Comparison of ENCODE assay signal across 15 mouse cellular contexts in the genomic region with DNA sequence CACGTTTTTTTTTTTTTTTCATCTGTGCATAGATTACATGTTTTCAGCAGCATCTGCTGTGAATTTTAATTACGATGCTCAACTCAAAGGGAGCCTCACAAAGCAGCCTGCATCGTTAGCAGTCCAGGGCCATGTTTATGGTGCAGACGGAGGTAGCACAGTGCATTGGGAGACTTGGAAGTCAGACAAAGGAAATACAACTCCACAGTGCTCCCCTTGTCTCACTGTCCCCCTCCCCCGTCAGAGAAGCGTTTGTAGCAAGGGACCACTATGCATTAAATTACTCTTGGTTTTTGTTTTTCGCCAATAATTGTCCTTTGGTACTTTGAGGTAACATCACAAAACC.
A peak's percentile ranks its signal among the peaks of the same experiment; 100 is the strongest.
DNase-seq lines count a peak whose midpoint lies in the region; ATAC-seq and TF ChIP-seq lines count a peak whose summit lies in the region.
"Had no signal": no experiment of that assay in that cellular context is flagged by ENCODE, and none has a peak within 500 bp of the region (broad histone marks: within the 10 kb centered on the region; RNA-seq: fewer than 3 reads in every experiment).

No protein-coding gene starts in this region.

- H3K4me2 ChIP-seq in embryonic facial prominence, embryonic 11.5 days (ENCODE audit: low read depth, low read length), result no peak overlapping the region
- H3K4me2 ChIP-seq in hindbrain, embryonic 14.5 days (replicated peaks), result no peak overlapping the region
- no peak overlapping the region for H3K4me2 ChIP-seq in neural tube, embryonic 15.5 days
- H3K4me2 ChIP-seq: heart, embryonic 12.5 days; kidney, embryonic 15.5 days; limb, embryonic 15.5 days had no signal

- H3K27ac ChIP-seq in embryonic facial prominence, embryonic 11.5 days (replicated peaks; ENCODE audit: low read depth, low read length), result no peak overlapping the region
- no peak overlapping the region; the same call in 1 of the 2 replicates for H3K27ac ChIP-seq in embryonic facial prominence, embryonic 10.5 days (replicated peaks)
- H3K27ac ChIP-seq in hindbrain, embryonic 14.5 days, result peak overlapping the region; percentile 68
- peak overlapping the region; percentile 64; the same call in 1 of the 2 replicates for H3K27ac ChIP-seq in neural tube, embryonic 15.5 days (replicated peaks)
- H3K27ac ChIP-seq: kidney, embryonic 15.5 days; limb, embryonic 15.5 days had no signal

- H3K9me3 ChIP-seq in embryonic facial prominence, embryonic 11.5 days (replicated peaks; ENCODE audit: control insufficient read depth, low read length), result no peaks in the 10 kb centered on the region
- no peaks in the 10 kb centered on the region for H3K9me3 ChIP-seq in embryonic facial prominence, embryonic 10.5 days
- no peaks in the 10 kb centered on the region for H3K9me3 ChIP-seq in hindbrain, embryonic 14.5 days (ENCODE audit: control insufficient read depth, low read length)
- H3K9me3 ChIP-seq in neural tube, embryonic 15.5 days (replicated peaks), result no peaks in the 10 kb centered on the region
- H3K9me3 ChIP-seq: heart, embryonic 12.5 days; kidney, embryonic 15.5 days; limb, embryonic 15.5 days had no signal

- H3K9ac ChIP-seq in embryonic facial prominence, embryonic 11.5 days (replicated peaks; ENCODE audit: low read length), result no peak overlapping the region
- H3K9ac ChIP-seq in hindbrain, embryonic 14.5 days, result no peak overlapping the region
- no peak overlapping the region for H3K9ac ChIP-seq in neural tube, embryonic 15.5 days (replicated peaks)
- H3K9ac ChIP-seq: heart, embryonic 12.5 days; kidney, embryonic 15.5 days; limb, embryonic 15.5 days; liver, postnatal 0 days had no signal

- no peak for TF ChIP-seq CTCF in lung, adult 2 months (IDR thresholded peaks at IDR 0.05; ENCODE audit: insufficient read depth, low read length)

- DNase-seq in embryonic facial prominence, embryonic 11.5 days (ENCODE audit: low spot score), result peak; percentile 8
- no peak for DNase-seq in embryonic facial prominence, embryonic 10.5 days (ENCODE audit: low spot score)
- peak; percentile 8 for DNase-seq in right cerebral cortex, postnatal 4 days
- DNase-seq in right cerebral cortex, adult 2 months (ENCODE audit: low spot score in 2 of 2), result no peak
- peak; percentile 36 for DNase-seq in hindbrain, embryonic 14.5 days (ENCODE audit: low spot score)
- no peak for DNase-seq in lung, adult 2 months
- DNase-seq in ovary, adult 18-20 months (ENCODE audit: low spot score), result no peak
- DNase-seq: cerebellum, adult 11 months; liver, postnatal 0 days; lung, postnatal 36 days; right cerebral cortex, postnatal 14 days had no signal

- WGBS in embryonic facial prominence, embryonic 11.5 days, result 51% methylated on average over 7 of the region's 7 CpGs
- 51% methylated on average over 7 of the region's 7 CpGs for WGBS in embryonic facial prominence, embryonic 10.5 days
- WGBS in hindbrain, embryonic 14.5 days, result 34% methylated on average over 7 of the region's 7 CpGs
- WGBS in neural tube, embryonic 15.5 days, result 15% methylated on average over 7 of the region's 7 CpGs
- 66% methylated on average over 7 of the region's 7 CpGs for WGBS in lung, adult 2 months

- TF ChIP-seq POLR2A in lung, adult 2 months (IDR thresholded peaks at IDR 0.05; ENCODE audit: borderline replicate concordance, extremely low read depth, low read depth, low read length), result no peak

- H3K36me3 ChIP-seq in embryonic facial prominence, embryonic 11.5 days (replicated peaks; ENCODE audit: control insufficient read depth, insufficient read depth, low read depth, low read length), result no peaks in the 10 kb centered on the region
- no peaks in the 10 kb centered on the region for H3K36me3 ChIP-seq in embryonic facial prominence, embryonic 10.5 days (replicated peaks)
- H3K36me3 ChIP-seq in hindbrain, embryonic 14.5 days (replicated peaks; ENCODE audit: control insufficient read depth, insufficient read depth), result no peaks in the 10 kb centered on the region
- H3K36me3 ChIP-seq in neural tube, embryonic 15.5 days, result no peaks in the 10 kb centered on the region
- H3K36me3 ChIP-seq: heart, embryonic 12.5 days; kidney, embryonic 15.5 days; limb, embryonic 15.5 days had no signal

- H3K4me3 ChIP-seq in embryonic facial prominence, embryonic 11.5 days (ENCODE audit: low read depth, low read length), result no peak overlapping the region
- no peak overlapping the region for H3K4me3 ChIP-seq in embryonic facial prominence, embryonic 10.5 days
- no peak overlapping the region for H3K4me3 ChIP-seq in hindbrain, embryonic 14.5 days (replicated peaks; ENCODE audit: low read length)
- H3K4me3 ChIP-seq in neural tube, embryonic 15.5 days (replicated peaks), result no peak overlapping the region
- no peak overlapping the region for H3K4me3 ChIP-seq in lung, adult 2 months (replicated peaks; ENCODE audit: extremely low read depth, low read depth, low read length)
- H3K4me3 ChIP-seq: heart, embryonic 12.5 days; kidney, embryonic 15.5 days; limb, embryonic 15.5 days had no signal

- 0 out of 2 replicates have a peak, but pooled peaks have one; percentile 34 for ATAC-seq in embryonic facial prominence, embryonic 11.5 days (replicated peaks; ENCODE audit: insufficient number of reproducible peaks, low FRiP score, low TSS enrichment, low read depth)
- peak; percentile 65; the same call in 1 of the 2 replicates for ATAC-seq in hindbrain, embryonic 14.5 days (ENCODE audit: low FRiP score)
- ATAC-seq in neural tube, embryonic 15.5 days (ENCODE audit: low FRiP score), result no peak
- ATAC-seq: liver, postnatal 0 days had no signal

- H3K4me1 ChIP-seq in embryonic facial prominence, embryonic 11.5 days (ENCODE audit: control insufficient read depth, insufficient read depth, low read length), result no peaks in the 10 kb centered on the region
- peaks cover 7% of the 10 kb centered on the region for H3K4me1 ChIP-seq in embryonic facial prominence, embryonic 10.5 days
- peaks cover 5% of the 10 kb centered on the region; the same call in 1 of the 2 replicates for H3K4me1 ChIP-seq in hindbrain, embryonic 14.5 days (replicated peaks; ENCODE audit: control insufficient read depth, insufficient read depth, low read length)
- H3K4me1 ChIP-seq in neural tube, embryonic 15.5 days, result peaks cover 10% of the 10 kb centered on the region
- H3K4me1 ChIP-seq in lung, adult 2 months (ENCODE audit: control insufficient read depth, insufficient read depth, low read length), result no peaks in the 10 kb centered on the region
- H3K4me1 ChIP-seq: heart, embryonic 12.5 days; kidney, embryonic 15.5 days had no signal

- H3K27me3 ChIP-seq in embryonic facial prominence, embryonic 11.5 days (ENCODE audit: control insufficient read depth, insufficient read depth, low read length), result no peaks in the 10 kb centered on the region
- H3K27me3 ChIP-seq in embryonic facial prominence, embryonic 10.5 days (replicated peaks; ENCODE audit: low read depth, poor library complexity, severe bottlenecking), result no peaks in the 10 kb centered on the region
- H3K27me3 ChIP-seq in hindbrain, embryonic 14.5 days (ENCODE audit: control insufficient read depth, insufficient read depth, low read length), result no peaks in the 10 kb centered on the region
- H3K27me3 ChIP-seq in neural tube, embryonic 15.5 days (replicated peaks), result no peaks in the 10 kb centered on the region
- H3K27me3 ChIP-seq: heart, embryonic 12.5 days; kidney, embryonic 15.5 days had no signal

Comparison
In these comparisons a context has a peak if more than half of its experiments do, and no peak if none do; other contexts are left out.
1. DNase-seq: peak in embryonic facial prominence, embryonic 11.5 days (single experiment), right cerebral cortex, postnatal 4 days (single experiment) and hindbrain, embryonic 14.5 days (single experiment); none in embryonic facial prominence, embryonic 10.5 days (single experiment), right cerebral cortex, adult 2 months (0 of 2), lung, adult 2 months (single experiment) and ovary, adult 18-20 months (single experiment).
2. H3K27ac ChIP-seq: peak in hindbrain, embryonic 14.5 days (single experiment) and neural tube, embryonic 15.5 days (single experiment); none in embryonic facial prominence, embryonic 11.5 days (single experiment) and embryonic facial prominence, embryonic 10.5 days (single experiment).